Mouse (Mus musculus): Measurements from ENCODE around the gene Lrrk1. TPM values are rescaled to one million over a fixed set of nuclear protein-coding genes. Genes with fewer than 3 reads are reported as not detected.
A peak's percentile ranks its signal among the peaks of the same experiment; 100 is the strongest.

The Lrrk1 gene
- total and polyA plus RNA-seq, 3 experiments = 5.0 to 16.9 (median 13.6) TPM

GRCm38 (mm10) chr7:66209920-66210319, 178.2 kb downstream of the Lrrk1 start:
- Histone ChIP-seq H3K79me2 (replicated peaks; ENCODE audit: control insufficient read depth, extremely low read depth, insufficient read depth, poor library complexity, severe bottlenecking) (no peaks in the 10 kb centered on the region), H3K27ac (ENCODE audit: insufficient read depth, low read depth) (no peak overlapping the region), H3K4me3 (replicated peaks in 1 of 3; ENCODE audit: low read depth in 2 of 3, low read length in 2 of 3, poor library complexity in 1 of 3) (no peak overlapping the region), H3K9me3 (replicated peaks; ENCODE audit: low read length) (peaks cover 27% of the 10 kb centered on the region), H3K36me3 (replicated peaks in 1 of 2; ENCODE audit: control insufficient read depth in 1 of 2, insufficient read depth in 1 of 2, low read length in 1 of 2) (no peaks in the 10 kb centered on the region), H3K4me1 (ENCODE audit: control insufficient read depth in 1 of 2, insufficient read depth in 2 of 2) (peaks cover 2 to 30% of the 10 kb centered on the region in 2 experiments), H3K27me3 (replicated peaks) (no peaks in the 10 kb centered on the region), H3K9ac (ENCODE audit: insufficient read depth, low read depth) (no peak overlapping the region), H3K4me2 (ENCODE audit: insufficient read depth, low read depth, poor library complexity, severe bottlenecking) (no peak overlapping the region; the same call in 1 of the 2 replicates)
- dilution Hi-C loops (cut with MboI; ENCODE audit: extremely low pct_ligation_motif_present, extremely low pct_unique_long_range_greater_than_20kb, low sequenced_read_pairs) = no loop called here
- no peak for DNase-seq (ENCODE audit: extremely low read depth)
- in situ Hi-C loops (cut with MboI; ENCODE audit: low pct_ligation_motif_present, low pct_unique_long_range_greater_than_20kb, low sequenced_read_pairs) = no loop called here
- TF ChIP-seq KAT2A (IDR thresholded peaks at IDR 0.05; ENCODE audit: insufficient replicate concordance, low read length) (0 out of 2 replicates have a peak, but pooled peaks have one; percentile 16), MAFK (IDR thresholded peaks at IDR 0.05; ENCODE audit: insufficient replicate concordance, low read length) (peak; percentile 72), IRF4 (IDR thresholded peaks at IDR 0.05; ENCODE audit: low read depth, low read length) (peak; percentile 68), TBP (conservative IDR thresholded peaks at IDR 0.05; ENCODE audit: low read depth, low read length) (no peak), ETS1 (conservative IDR thresholded peaks at IDR 0.05; ENCODE audit: low read depth, low read length) (peak; percentile 72), MAZ (IDR thresholded peaks at IDR 0.05; ENCODE audit: low read depth, low read length) (peak; percentile 70; the same call in 1 of the 2 replicates), E2F4 (IDR thresholded peaks at IDR 0.05; ENCODE audit: insufficient replicate concordance, low read depth, low read length) (no peak), MEF2A (IDR thresholded peaks at IDR 0.05; ENCODE audit: borderline replicate concordance, low read depth, low read length) (peak; percentile 97), BHLHE40 (IDR thresholded peaks at IDR 0.05; ENCODE audit: low read depth, low read length) (peak; percentile 38; the same call in 1 of the 2 replicates), POLR2A (IDR thresholded peaks at IDR 0.05; ENCODE audit: low read depth, low read length) (no peak), EP300 (IDR thresholded peaks at IDR 0.05; ENCODE audit: low read length) (peak; percentile 48), MXI1 (IDR thresholded peaks at IDR 0.05; ENCODE audit: low read depth, low read length) (no peak), ELF1 (IDR thresholded peaks at IDR 0.05; ENCODE audit: low read depth, low read length) (no peak)

- TF ChIP-seq ZMIZ1 (IDR thresholded peaks at IDR 0.05; ENCODE audit: low read depth, low read length) (no peak), UBTF (IDR thresholded peaks at IDR 0.05; ENCODE audit: low read depth, low read length) (no peak), MYC (IDR thresholded peaks at IDR 0.05; ENCODE audit: low read depth, low read length) (no peak), IRF4 (IDR thresholded peaks at IDR 0.05; ENCODE audit: low read depth, low read length) (no peak), SIN3A (IDR thresholded peaks at IDR 0.05; ENCODE audit: low read length) (no peak), USF1 (IDR thresholded peaks at IDR 0.05; ENCODE audit: low read depth, low read length) (no peak), ZKSCAN1 (IDR thresholded peaks at IDR 0.05; ENCODE audit: borderline replicate concordance, low read depth, low read length) (no peak), TBP (conservative IDR thresholded peaks at IDR 0.05; ENCODE audit: low read depth, low read length) (no peak), KAT2A (IDR thresholded peaks at IDR 0.05; ENCODE audit: insufficient replicate concordance, low read length) (no peak), TCF12 (IDR thresholded peaks at IDR 0.05; ENCODE audit: low read depth, low read length) (no peak), ETS1 (conservative IDR thresholded peaks at IDR 0.05; ENCODE audit: low read depth, low read length) (no peak), E2F4 (IDR thresholded peaks at IDR 0.05; ENCODE audit: insufficient replicate concordance, low read depth, low read length) (no peak), NRF1 (IDR thresholded peaks at IDR 0.05; ENCODE audit: low read depth, low read length) (no peak), JUND (conservative IDR thresholded peaks at IDR 0.05; ENCODE audit: low read depth, low read length) (no peak)
- H3K27ac ChIP-seq (ENCODE audit: insufficient read depth, low read depth) = no peak overlapping the region
- dilution Hi-C loops (cut with MboI; ENCODE audit: extremely low pct_ligation_motif_present, extremely low pct_unique_long_range_greater_than_20kb, low sequenced_read_pairs) (no loop called here), in situ Hi-C loops (cut with MboI; ENCODE audit: low pct_ligation_motif_present, low pct_unique_long_range_greater_than_20kb, low sequenced_read_pairs) (no loop called here)
- no peak overlapping the region for H3K9ac ChIP-seq (ENCODE audit: insufficient read depth, low read depth)
- peaks cover 14% of the 10 kb centered on the region for H3K9me3 ChIP-seq (replicated peaks; ENCODE audit: low read length)
- H3K4me3 ChIP-seq (replicated peaks in 1 of 3; ENCODE audit: low read depth in 2 of 3, low read length in 2 of 3, poor library complexity in 1 of 3) = no peak overlapping the region
- no peaks in the 10 kb centered on the region for H3K79me2 ChIP-seq (replicated peaks; ENCODE audit: control insufficient read depth, extremely low read depth, insufficient read depth, poor library complexity, severe bottlenecking)
- peaks cover 7 to 38% of the 10 kb centered on the region in 2 experiments for H3K4me1 ChIP-seq (ENCODE audit: control insufficient read depth in 1 of 2, insufficient read depth in 2 of 2)
- H3K27me3 ChIP-seq (replicated peaks) = no peaks in the 10 kb centered on the region
- H3K36me3 ChIP-seq (replicated peaks in 1 of 2; ENCODE audit: control insufficient read depth in 1 of 2, insufficient read depth in 1 of 2, low read length in 1 of 2) = no peaks in the 10 kb centered on the region
- no peak for DNase-seq (ENCODE audit: extremely low read depth)
- no peak overlapping the region for H3K4me2 ChIP-seq (ENCODE audit: insufficient read depth, low read depth, poor library complexity, severe bottlenecking)
Measured at GRCm38 (mm10) chr7:66201657-66202056, 186.5 kb downstream of the Lrrk1 start.

Measured in CH12.LX (cell line).